Mouse (Mus musculus) thymus, adult 2 months (tissue): Measurements from ENCODE around the gene Wdfy3. TPM values are rescaled to one million over a fixed set of nuclear protein-coding genes. Genes with fewer than 3 reads are reported as not detected.

Experiments used
- DNase-seq: peaks from one replicate; pipeline ENCODE4 v3.0.0; 2021
- H3K27ac ChIP-seq: fragments of 200-500 bp; 2 replicates; pipeline ENCODE4 v1.5.1; 2012; ENCODE audit warnings: low read length, control low read depth; ENCODE audit not compliant: control insufficient read depth, insufficient read depth
- H3K27me3 ChIP-seq: fragments of 200-500 bp; 2 replicates; pipeline ENCODE4 v1.6.1; 2012; ENCODE audit warnings: mild to moderate bottlenecking, low read length, moderate library complexity, mixed read lengths; ENCODE audit not compliant: control insufficient read depth, insufficient read depth
- H3K36me3 ChIP-seq: fragments of 200-500 bp; 2 replicates; pipeline ENCODE4 v1.6.1; 2012; ENCODE audit warnings: mild to moderate bottlenecking, low read length, moderate library complexity; ENCODE audit not compliant: control insufficient read depth, insufficient read depth
- H3K4me1 ChIP-seq: fragments of 200-500 bp; replicated peaks from 2 replicates; pipeline ENCODE4 v1.6.1; 2012; ENCODE audit warnings: low read length; ENCODE audit not compliant: control insufficient read depth, insufficient read depth
- H3K4me3 ChIP-seq: fragments of 200-500 bp; 2 replicates; pipeline ENCODE4 v1.5.1; 2012; ENCODE audit warnings: mild to moderate bottlenecking, low read length, control low read depth, moderate library complexity; ENCODE audit not compliant: control insufficient read depth, insufficient read depth
- CTCF ChIP-seq: fragments of 200-500 bp; IDR thresholded peaks from 2 replicates; pipeline ENCODE4 v1.5.1; 2012; ENCODE audit warnings: mild to moderate bottlenecking, control low read depth, low read length, moderate library complexity, borderline replicate concordance; ENCODE audit not compliant: control insufficient read depth, poor library complexity, insufficient read depth; ENCODE audit errors: extremely low read depth
- POLR2A ChIP-seq: fragments of 200-500 bp; IDR thresholded peaks from 2 replicates; pipeline ENCODE4 v1.6.1; 2012; ENCODE audit warnings: mild to moderate bottlenecking, low read length, control low read depth, moderate library complexity; ENCODE audit not compliant: control insufficient read depth, poor library complexity, insufficient read depth; ENCODE audit errors: extremely low read depth
- WGBS: fragments of 180-500 bp; shearing (Covaris S2); methylation state at CpG from one replicate; pipeline ENCODE4 v1.1.7; 2018; 5-methylcytosine and 5-hydroxymethylcytosine counted together
- polyA plus RNA-seq: library from polyadenylated mRNA; depleted of rRNA; stranded (reverse); fragments of >200 nt; gene quantifications from 2 replicates; pipeline ENCODE4 v1.2.3, GENCODE M21; 2012

Gene Wdfy3
- polyA plus RNA-seq, 1 experiment: 6.8 TPM

GRCm38 (mm10) chr5:101784328-101784727 is 285.4 kb downstream of the Wdfy3 start:
- no peaks in the 10 kb centered on the region for H3K4me1 ChIP-seq
- WGBS: 73% methylated on average over 3 of the region's 3 CpGs
- TF ChIP-seq CTCF (no peak), POLR2A (no peak)
- no peak for DNase-seq
- H3K27ac ChIP-seq: no peak overlapping the region
- H3K36me3 ChIP-seq: no peaks in the 10 kb centered on the region
- H3K27me3 ChIP-seq: no peaks in the 10 kb centered on the region
- H3K4me3 ChIP-seq: no peak overlapping the region
